Comparison of ENCODE assay signal across 11 mouse cellular contexts in the genomic region with DNA sequence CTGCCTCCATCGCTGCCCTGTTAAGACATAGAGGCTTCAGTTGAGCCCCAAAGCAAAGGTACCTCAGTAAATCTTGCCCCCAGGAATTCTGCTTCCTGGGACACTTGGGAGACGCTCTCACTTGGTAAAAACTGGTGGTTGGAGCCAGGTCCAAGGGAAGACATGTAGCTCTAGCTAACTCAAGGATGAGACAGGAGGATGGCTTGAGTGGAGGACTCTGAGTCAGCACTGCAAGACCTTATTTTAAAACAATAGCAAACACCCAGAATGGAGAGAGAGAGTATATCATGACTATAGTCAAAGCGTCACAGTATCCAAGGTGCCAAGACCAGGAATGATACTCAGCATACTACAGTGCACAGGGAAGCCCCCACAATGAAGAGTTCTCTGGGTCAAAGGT. TPM values are rescaled to one million over a fixed set of nuclear protein-coding genes. Genes with fewer than 3 reads are reported as not detected.
DNase-seq lines count a peak whose midpoint lies in the region; ATAC-seq and TF ChIP-seq lines count a peak whose summit lies in the region.
"Had no signal": no experiment of that assay in that cellular context is flagged by ENCODE, and none has a peak within 500 bp of the region (broad histone marks: within the 10 kb centered on the region; RNA-seq: fewer than 3 reads in every experiment).

No protein-coding gene starts in this region.

- no peaks in the 10 kb centered on the region for H3K36me3 ChIP-seq in heart, embryonic 11.5 days (ENCODE audit: control insufficient read depth, insufficient read depth, low read length)
- no peaks in the 10 kb centered on the region; the same call in 1 of the 2 replicates for H3K36me3 ChIP-seq in hindbrain, embryonic 14.5 days (replicated peaks; ENCODE audit: control insufficient read depth, insufficient read depth)
- no peaks in the 10 kb centered on the region for H3K36me3 ChIP-seq in midbrain, embryonic 12.5 days

- no peak for ATAC-seq in heart, embryonic 11.5 days (replicated peaks; ENCODE audit: insufficient number of reproducible peaks, low FRiP score, low TSS enrichment)
- ATAC-seq in hindbrain, embryonic 14.5 days (ENCODE audit: low FRiP score): no peak
- no peak for ATAC-seq in midbrain, embryonic 12.5 days (ENCODE audit: low FRiP score, low read depth)
- ATAC-seq in activated CD4-positive, CD25-positive, alpha-beta regulatory T cell, adult 4 months: no peak

- DNase-seq in heart, adult 8-10 months (ENCODE audit: low spot score): no peak
- DNase-seq in hindbrain, embryonic 14.5 days (ENCODE audit: low spot score): no peak
- no peak for DNase-seq in urinary bladder, postnatal 14 days (ENCODE audit: low spot score)
- DNase-seq in right cerebral cortex, postnatal 25 days: no peak
- DNase-seq: cerebellum, adult 2 months; kidney, adult 18-20 months; lung, postnatal 10 days had no signal

- H3K4me2 ChIP-seq in heart, embryonic 11.5 days: peak overlapping the region; percentile 24; the same call in 1 of the 2 replicates
- H3K4me2 ChIP-seq in hindbrain, embryonic 14.5 days (replicated peaks): peak overlapping the region; percentile 99
- H3K4me2 ChIP-seq in midbrain, embryonic 12.5 days (replicated peaks): peak overlapping the region; percentile 87

- H3K27me3 ChIP-seq in heart, embryonic 11.5 days (ENCODE audit: control insufficient read depth, insufficient read depth, low read length): no peaks in the 10 kb centered on the region
- no peaks in the 10 kb centered on the region for H3K27me3 ChIP-seq in hindbrain, embryonic 14.5 days (ENCODE audit: control insufficient read depth, insufficient read depth, low read length)
- H3K27me3 ChIP-seq in midbrain, embryonic 12.5 days: peaks cover 5% of the 10 kb centered on the region; the same call in 1 of the 2 replicates

- peaks cover 6% of the 10 kb centered on the region; the same call in 1 of the 2 replicates for H3K4me1 ChIP-seq in heart, embryonic 11.5 days (ENCODE audit: control insufficient read depth, insufficient read depth, low read length)
- H3K4me1 ChIP-seq in bone marrow, adult 2 months (ENCODE audit: control insufficient read depth, insufficient read depth, low read length): peaks cover 3% of the 10 kb centered on the region
- peaks cover 60% of the 10 kb centered on the region for H3K4me1 ChIP-seq in hindbrain, embryonic 14.5 days (replicated peaks; ENCODE audit: control insufficient read depth, insufficient read depth, low read length)
- peaks cover 45% of the 10 kb centered on the region for H3K4me1 ChIP-seq in midbrain, embryonic 12.5 days

- TF ChIP-seq CTCF in bone marrow, adult 2 months (IDR thresholded peaks at IDR 0.05; ENCODE audit: control insufficient read depth, insufficient read depth, low read length): no peak

- no peak overlapping the region for H3K27ac ChIP-seq in heart, embryonic 11.5 days (ENCODE audit: low read depth, low read length)
- peak overlapping the region; percentile 34; the same call in 1 of the 2 replicates for H3K27ac ChIP-seq in bone marrow, adult 2 months (ENCODE audit: control insufficient read depth, insufficient read depth, low read depth, low read length, poor library complexity)
- H3K27ac ChIP-seq in hindbrain, embryonic 14.5 days: no peak overlapping the region
- H3K27ac ChIP-seq in midbrain, embryonic 12.5 days (replicated peaks): no peak overlapping the region

- no peaks in the 10 kb centered on the region for H3K9me3 ChIP-seq in heart, embryonic 11.5 days (replicated peaks; ENCODE audit: control insufficient read depth, low read length)
- no peaks in the 10 kb centered on the region for H3K9me3 ChIP-seq in hindbrain, embryonic 14.5 days (ENCODE audit: control insufficient read depth, low read length)
- H3K9me3 ChIP-seq in midbrain, embryonic 12.5 days: no peaks in the 10 kb centered on the region

- H3K9ac ChIP-seq in heart, embryonic 11.5 days (ENCODE audit: low read depth, low read length): no peak overlapping the region
- peak overlapping the region; percentile 98; the same call in 1 of the 2 replicates for H3K9ac ChIP-seq in hindbrain, embryonic 14.5 days
- no peak overlapping the region for H3K9ac ChIP-seq in midbrain, embryonic 12.5 days (replicated peaks)

- no peak overlapping the region for H3K4me3 ChIP-seq in heart, embryonic 11.5 days (ENCODE audit: low read depth, low read length)
- peak overlapping the region; percentile 39 for H3K4me3 ChIP-seq in bone marrow, adult 2 months (replicated peaks; ENCODE audit: control insufficient read depth, low read depth, low read length)
- peak overlapping the region; percentile 93 for H3K4me3 ChIP-seq in hindbrain, embryonic 14.5 days (replicated peaks; ENCODE audit: low read length)
- peak overlapping the region; percentile 9 for H3K4me3 ChIP-seq in midbrain, embryonic 12.5 days

- WGBS in heart, embryonic 11.5 days (ENCODE audit: insufficient replicate concordance): 88% methylated on average over 3 of the region's 3 CpGs
- WGBS in bone marrow, adult 2 months: 59% methylated on average over 3 of the region's 3 CpGs
- WGBS in hindbrain, embryonic 14.5 days: 71% methylated on average over 3 of the region's 3 CpGs
- 93% methylated on average over 3 of the region's 3 CpGs for WGBS in midbrain, embryonic 12.5 days

- no peak for TF ChIP-seq POLR2A in bone marrow, adult 2 months (IDR thresholded peaks at IDR 0.05; ENCODE audit: borderline replicate concordance, control insufficient read depth, low read depth, low read length)

RNA-seq across cellular contexts. Expression of a gene that starts 2.4 kb away (rescaled TPM):
- 27.8 and 35.0 TPM in 2 replicates for polyA plus RNA-seq in heart, embryonic 11.5 days (2014; fragmentation: Nextera tagmentation; extraction: Ambion mirVana)
- 10 to 100 TPM; 17.6 to 25.0 (median 21.0) TPM for total RNA-seq in heart, adult 8-10 months (2022)
- 332 and 484 TPM in 2 replicates for polyA plus RNA-seq in bone marrow, adult 2 months (2011; ENCODE audit: insufficient read depth, insufficient read length, low replicate concordance, missing spikeins)
- 51.2 and 57.5 TPM in 2 replicates for polyA plus RNA-seq in hindbrain, embryonic 14.5 days (2014; fragmentation: Nextera tagmentation; extraction: Ambion mirVana)
- polyA plus RNA-seq in midbrain, embryonic 12.5 days (2016; fragmentation: Nextera tagmentation; extraction: Ambion mirVana): 83.7 and 96.5 TPM in 2 replicates
- polyA plus RNA-seq in activated CD4-positive, CD25-positive, alpha-beta regulatory T cell, adult 4 months (2017; shearing (Covaris generic)): 10 to 100 TPM; 28.5 to 36.1 TPM

Comparison
In these comparisons a context has a peak if more than half of its experiments do, and no peak if none do; other contexts are left out.
1. H3K4me2 ChIP-seq: peak in every context shown above with its lines; median percentile 99 in hindbrain, embryonic 14.5 days; 87 in midbrain, embryonic 12.5 days; 24 in heart, embryonic 11.5 days.